Mouse (Mus musculus) cerebellum, adult 2 months (tissue): ENCODE measurements at regions not wholly inside any gene's neighbourhood (a gene's known extent, or its start where the extent isn't known, plus 50 kb on each side); places are given as distances from the start of the nearest gene placed in this dataset.
A peak's percentile ranks its signal among the peaks of the same experiment; 100 is the strongest.

Experiments used
- DNase-seq, 2 experiments: peaks; one replicate each; pipeline ENCODE4 v3.0.0; 2021
- H3K27ac ChIP-seq: fragments of 200-500 bp; 2 replicates; pipeline ENCODE4 v1.5.1; 2012; ENCODE audit warnings: low read length, control low read depth, inconsistent platforms; ENCODE audit not compliant: insufficient read depth
- H3K27me3 ChIP-seq: fragments of 200-500 bp; 2 replicates; pipeline ENCODE4 v1.6.1; 2012; ENCODE audit warnings: inconsistent platforms, mild to moderate bottlenecking, low read length, moderate library complexity; ENCODE audit not compliant: control insufficient read depth, insufficient read depth
- H3K4me1 ChIP-seq: fragments of 200-500 bp; 2 replicates; pipeline ENCODE4 v1.6.1; 2011; ENCODE audit warnings: low read length; ENCODE audit not compliant: control insufficient read depth, insufficient read depth
- H3K4me3 ChIP-seq: fragments of 200-500 bp; replicated peaks from 2 replicates; pipeline ENCODE3; 2011; ENCODE audit warnings: mild to moderate bottlenecking, low read depth, low read length, control low read depth; ENCODE audit not compliant: insufficient read depth
- CTCF ChIP-seq: fragments of 200-500 bp; IDR thresholded peaks from 2 replicates; pipeline ENCODE4 v1.5.1; 2011; ENCODE audit warnings: low read depth, mild to moderate bottlenecking, control low read depth, low read length, moderate library complexity, borderline replicate concordance; ENCODE audit not compliant: insufficient read depth
- POLR2A ChIP-seq: fragments of 200-500 bp; IDR thresholded peaks from 2 replicates; pipeline ENCODE4 v1.6.1; 2011; ENCODE audit warnings: low read length, control low read depth, borderline replicate concordance; ENCODE audit not compliant: insufficient read depth
- WGBS: fragments of 180-500 bp; shearing (Covaris S2); methylation state at CpG from one replicate; pipeline ENCODE4 v1.1.7; 2018; 5-methylcytosine and 5-hydroxymethylcytosine counted together

DNA sequence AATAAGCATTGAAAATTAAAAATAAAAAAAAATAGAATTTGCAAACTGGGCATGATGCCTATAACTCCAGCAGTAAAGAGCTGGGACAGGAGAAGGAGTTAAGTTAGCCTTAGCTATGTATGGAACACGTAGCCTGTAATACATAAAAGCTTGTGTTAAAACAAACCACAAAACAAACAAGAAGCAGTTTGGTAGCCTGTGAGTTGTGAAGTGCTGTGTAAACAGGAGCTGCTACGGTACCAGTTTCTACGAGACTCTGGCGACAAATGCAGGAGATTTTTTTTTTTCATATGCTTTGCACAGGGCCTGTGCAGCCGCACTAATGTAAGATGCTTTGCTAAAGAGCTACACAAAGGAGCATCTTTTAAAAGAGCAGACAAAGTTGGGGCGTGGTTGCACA lies 1159.1 kb downstream of the 4930447A16Rik start:
- TF ChIP-seq CTCF (no peak), POLR2A (no peak)
- no peaks in the 10 kb centered on the region for H3K4me1 ChIP-seq
- 90% methylated on average over 6 of the region's 6 CpGs for WGBS
- H3K27me3 ChIP-seq = no peaks in the 10 kb centered on the region
- DNase-seq = no peak
- no peak overlapping the region for H3K4me3 ChIP-seq
- H3K27ac ChIP-seq = no peak overlapping the region

DNA sequence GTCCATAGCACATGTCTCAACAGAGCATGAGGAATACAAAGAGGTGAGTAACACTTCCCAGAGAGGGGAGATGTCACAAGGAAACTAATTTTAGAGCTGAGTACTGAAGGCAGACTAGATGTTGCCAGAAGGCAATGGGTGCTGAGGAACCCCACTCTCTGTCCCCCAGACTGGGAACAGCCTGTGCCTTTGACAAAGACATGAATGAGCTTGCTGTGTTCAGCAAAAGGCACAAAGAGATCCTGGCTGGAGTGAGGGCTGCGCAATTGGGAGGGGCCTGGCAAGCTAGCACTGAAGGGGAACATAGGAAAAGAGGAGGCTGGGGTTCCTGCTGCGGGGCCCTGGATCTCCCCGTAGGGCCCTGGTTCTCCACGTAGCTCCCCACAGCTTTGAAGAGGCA lies 1160.3 kb downstream of the 4930447A16Rik start:
- H3K27me3 ChIP-seq = no peaks in the 10 kb centered on the region
- DNase-seq = peak; percentile 14 to 28
- no peak overlapping the region; the same call in 1 of the 2 replicates for H3K27ac ChIP-seq
- no peaks in the 10 kb centered on the region for H3K4me1 ChIP-seq
- H3K4me3 ChIP-seq = no peak overlapping the region
- 76% methylated on average over 4 of the region's 4 CpGs for WGBS
- no peak for TF ChIP-seq CTCF

DNA sequence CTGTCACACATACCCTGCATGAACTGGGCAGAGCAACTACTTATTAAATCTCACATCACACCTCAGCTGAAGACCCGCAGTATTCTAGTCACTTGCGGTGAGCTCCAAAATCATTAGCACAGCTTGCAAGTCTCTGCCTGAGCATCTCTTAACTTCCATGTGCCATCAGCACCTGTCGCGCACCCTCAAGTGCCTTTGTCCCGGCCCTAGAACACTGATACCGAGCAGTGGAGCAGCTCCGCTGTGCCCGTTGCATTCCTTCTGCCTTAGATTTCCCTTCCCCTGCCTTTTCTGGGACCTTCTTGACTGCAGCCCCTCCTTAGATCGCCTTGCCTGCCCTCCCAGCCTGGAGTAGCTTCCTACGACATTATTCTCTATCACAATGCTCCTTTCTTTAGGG lies 1161.2 kb downstream of the 4930447A16Rik start:
- 77% methylated on average over 10 of the region's 10 CpGs for WGBS
- no peaks in the 10 kb centered on the region for H3K27me3 ChIP-seq
- no peak for DNase-seq
- no peak overlapping the region for H3K4me3 ChIP-seq
- no peaks in the 10 kb centered on the region for H3K4me1 ChIP-seq
- TF ChIP-seq CTCF (no peak), POLR2A (no peak)
- no peak overlapping the region for H3K27ac ChIP-seq

DNA sequence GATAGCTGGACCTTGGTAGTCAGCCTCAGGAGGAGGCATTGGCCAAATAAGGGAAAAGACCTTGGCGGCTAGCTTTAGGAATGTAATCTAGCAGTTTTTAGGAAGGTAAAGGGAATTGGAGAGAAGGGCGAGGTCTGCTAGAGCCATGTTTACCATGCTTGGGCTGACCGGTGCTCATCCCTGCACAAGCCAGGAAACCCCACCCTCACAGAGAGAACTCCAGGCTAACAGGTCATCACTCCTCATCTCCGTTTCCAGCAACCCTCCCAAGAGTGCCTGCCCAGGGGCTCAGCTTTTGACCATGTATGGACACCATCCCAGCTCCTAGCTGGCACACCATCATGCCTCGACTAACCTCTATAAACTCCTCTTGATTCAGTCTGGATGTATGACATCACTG lies 1162.9 kb downstream of the 4930447A16Rik start:
- Histone ChIP-seq H3K4me3 (no peak overlapping the region), H3K27ac (no peak overlapping the region), H3K27me3 (no peaks in the 10 kb centered on the region), H3K4me1 (no peaks in the 10 kb centered on the region)
- no peak for DNase-seq
- no peak for TF ChIP-seq CTCF
- TF ChIP-seq POLR2A = no peak
- WGBS = 74% methylated on average over 5 of the region's 5 CpGs

DNA sequence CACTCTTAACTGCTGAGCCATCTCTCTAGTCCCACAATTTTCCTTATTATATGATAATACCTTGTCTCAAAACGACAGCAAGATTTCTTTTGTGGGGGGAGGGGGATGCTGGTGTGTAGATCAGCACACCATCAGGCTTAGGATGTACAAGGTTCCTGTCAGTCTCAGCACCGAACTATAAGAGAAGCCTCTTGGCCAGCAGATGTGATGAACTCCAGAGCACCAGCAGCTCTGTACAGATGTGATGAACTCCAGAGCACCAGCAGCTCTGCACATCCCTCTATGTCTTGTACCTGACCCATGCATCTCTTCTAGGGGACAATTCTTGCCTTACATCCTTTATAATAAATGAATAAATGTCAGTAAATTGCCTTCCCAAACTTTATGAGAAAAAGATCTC lies 1163.7 kb downstream of the 4930447A16Rik start:
- no peak overlapping the region for H3K4me3 ChIP-seq
- DNase-seq = no peak
- no peaks in the 10 kb centered on the region for H3K27me3 ChIP-seq
- no peak overlapping the region for H3K27ac ChIP-seq
- H3K4me1 ChIP-seq = no peaks in the 10 kb centered on the region
- WGBS = 67% methylated on average over 2 of the region's 2 CpGs
- TF ChIP-seq POLR2A (no peak), CTCF (no peak)

DNA sequence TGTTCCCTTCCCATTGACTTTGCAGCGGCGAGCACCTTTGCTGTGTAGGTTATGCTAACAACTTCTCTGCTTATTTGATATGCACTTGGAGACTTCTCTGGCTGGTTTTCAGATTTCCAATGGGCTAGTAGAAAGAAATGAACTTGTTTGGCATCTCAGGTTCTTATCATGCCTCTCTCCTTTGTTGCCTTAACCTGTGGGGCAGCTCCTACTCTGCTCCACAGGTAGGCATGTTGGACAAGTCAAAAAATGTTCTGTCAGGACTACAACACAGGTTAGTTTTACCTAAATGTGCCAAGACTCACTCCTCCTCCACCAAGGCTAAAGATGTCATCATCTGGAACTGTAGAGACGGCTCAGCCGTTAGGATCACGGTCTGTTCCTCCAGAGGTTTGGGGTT lies 1164.3 kb downstream of the 4930447A16Rik start:
- 96% methylated on average over 5 of the region's 5 CpGs for WGBS
- Histone ChIP-seq H3K27ac (no peak overlapping the region), H3K4me3 (no peak overlapping the region), H3K27me3 (no peaks in the 10 kb centered on the region), H3K4me1 (no peaks in the 10 kb centered on the region)
- no peak for TF ChIP-seq POLR2A
- TF ChIP-seq CTCF = no peak
- no peak for DNase-seq

DNA sequence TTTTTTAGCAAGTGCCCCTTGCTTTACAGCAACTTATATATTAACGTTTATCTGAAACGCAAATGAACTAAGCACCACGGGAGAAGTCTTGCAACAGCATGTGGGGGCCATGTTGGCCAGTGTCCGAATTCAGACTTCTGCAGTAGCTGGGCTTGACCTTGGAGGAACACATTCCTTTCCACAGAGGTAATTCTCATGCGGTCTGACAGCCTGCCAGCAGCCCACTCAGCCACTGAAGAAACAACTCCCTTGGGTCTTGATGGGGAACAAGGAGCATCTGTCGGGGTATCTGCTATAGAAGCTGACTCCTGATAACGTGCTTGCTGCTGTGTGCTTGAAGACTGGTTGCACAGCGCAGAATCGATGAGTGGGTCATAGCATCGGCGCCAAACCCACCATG lies 1168.7 kb downstream of the 4930447A16Rik start:
- H3K4me1 ChIP-seq = no peaks in the 10 kb centered on the region
- no peak for DNase-seq
- 32% methylated on average over 11 of the region's 11 CpGs for WGBS
- no peak overlapping the region for H3K4me3 ChIP-seq
- no peaks in the 10 kb centered on the region for H3K27me3 ChIP-seq
- TF ChIP-seq CTCF (no peak), POLR2A (no peak)
- no peak overlapping the region for H3K27ac ChIP-seq

DNA sequence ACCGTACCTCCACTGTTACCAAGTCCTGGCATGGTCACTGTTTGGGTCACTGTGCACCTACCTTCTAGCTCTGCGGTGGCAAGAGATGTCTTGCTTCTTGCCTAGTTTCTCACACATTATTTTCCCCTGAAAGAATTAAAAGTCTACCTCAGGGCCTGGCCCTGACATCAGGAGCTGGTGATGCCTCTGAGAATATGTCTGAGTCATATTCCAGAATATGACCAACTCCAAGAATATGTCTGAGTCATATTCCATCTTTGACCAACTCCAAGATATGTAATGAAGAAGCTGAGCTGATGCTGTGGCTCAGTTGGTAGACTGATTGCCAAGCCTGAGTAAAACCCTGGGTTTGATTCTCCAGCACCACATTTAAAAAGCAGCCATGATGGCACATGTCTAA lies 1169.4 kb downstream of the 4930447A16Rik start:
- no peaks in the 10 kb centered on the region for H3K27me3 ChIP-seq
- DNase-seq = no peak
- no peak overlapping the region for H3K4me3 ChIP-seq
- TF ChIP-seq POLR2A = no peak
- no peak for TF ChIP-seq CTCF
- no peaks in the 10 kb centered on the region for H3K4me1 ChIP-seq
- H3K27ac ChIP-seq = no peak overlapping the region
- 88% methylated on average over 2 of the region's 2 CpGs for WGBS
